In genomic region chr9:83956632-83957314, GRCm38 (mm10) we compare ENCODE assay signal across 8 mouse cellular contexts. TPM values are rescaled to one million over a fixed set of nuclear protein-coding genes. Genes with fewer than 3 reads are reported as not detected.
DNase-seq lines count a peak whose midpoint lies in the region; ATAC-seq lines count a peak whose summit lies in the region.

No protein-coding gene starts in this region.

- H3K4me3 ChIP-seq in intestine, embryonic 15.5 days (replicated peaks), result no peak overlapping the region

- no peaks in the 10 kb centered on the region for H3K36me3 ChIP-seq in intestine, embryonic 15.5 days

- DNase-seq in adrenal gland, adult 18-20 months (ENCODE audit: low spot score in 2 of 2), result peak; percentile 70 to 78
- DNase-seq in embryo, embryonic 11 days, result peak; percentile 89
- DNase-seq in gastrocnemius, postnatal 36 days, result peak; percentile 60 to 66
- peak; percentile 89 to 92 for DNase-seq in left cerebral cortex, postnatal 14 days (ENCODE audit: low spot score in 2 of 2)
- DNase-seq in mesoderm, embryonic 11.5 days (ENCODE audit: low read depth, low spot score), result peak; percentile 77
- DNase-seq in right cerebral cortex, postnatal 25 days, result peak; percentile 82
- peak; percentile 68 to 69 for DNase-seq in urinary bladder, postnatal 36 days (ENCODE audit: low spot score in 2 of 2)

- H3K4me1 ChIP-seq in intestine, embryonic 15.5 days (replicated peaks), result no peaks in the 10 kb centered on the region

- H3K4me2 ChIP-seq in intestine, embryonic 15.5 days (replicated peaks), result no peak overlapping the region

- 48% methylated on average over 15 of the region's 15 CpGs for WGBS in intestine, embryonic 15.5 days

- intact Hi-C loops in gastrocnemius, postnatal 36 days (cut with DNase I), result no loop called here
- intact Hi-C loops in left cerebral cortex, postnatal 14 days (cut with DNase I), result loop anchor here (5.0 to 10.0 kb wide), 3 partner anchors 1371 to 1736 kb away; partner anchors contain the start of gene Tent5a

- peak; percentile 82 for ATAC-seq in intestine, embryonic 15.5 days

- H3K9ac ChIP-seq in intestine, embryonic 15.5 days, result no peak overlapping the region

- H3K27me3 ChIP-seq in intestine, embryonic 15.5 days (replicated peaks), result no peaks in the 10 kb centered on the region

- H3K27ac ChIP-seq in intestine, embryonic 15.5 days, result no peak overlapping the region

- no peaks in the 10 kb centered on the region for H3K9me3 ChIP-seq in intestine, embryonic 15.5 days

RNA-seq across cellular contexts. Expression of gene Bckdhb, which starts 31.8 kb away (rescaled TPM):
- 100 to 1,000 TPM in 1 of 2 experiments, 10 to 100 TPM in 1; 75.3 to 113 TPM for total RNA-seq in adrenal gland, adult 18-20 months (2021)
- 10 to 100 TPM; 27.3 to 53.4 TPM for total RNA-seq in gastrocnemius, postnatal 36 days (2021)
- 39.5 and 41.2 TPM in 2 replicates for polyA plus RNA-seq in intestine, embryonic 15.5 days (2015; fragmentation: Nextera tagmentation; extraction: Ambion mirVana)
- 10 to 100 TPM; 38.5 to 40.7 TPM for total RNA-seq in left cerebral cortex, postnatal 14 days (2021)
